Mouse (Mus musculus): Measurements from ENCODE around the gene Spats2.
A peak's percentile ranks its signal among the peaks of the same experiment; 100 is the strongest.

DNA sequence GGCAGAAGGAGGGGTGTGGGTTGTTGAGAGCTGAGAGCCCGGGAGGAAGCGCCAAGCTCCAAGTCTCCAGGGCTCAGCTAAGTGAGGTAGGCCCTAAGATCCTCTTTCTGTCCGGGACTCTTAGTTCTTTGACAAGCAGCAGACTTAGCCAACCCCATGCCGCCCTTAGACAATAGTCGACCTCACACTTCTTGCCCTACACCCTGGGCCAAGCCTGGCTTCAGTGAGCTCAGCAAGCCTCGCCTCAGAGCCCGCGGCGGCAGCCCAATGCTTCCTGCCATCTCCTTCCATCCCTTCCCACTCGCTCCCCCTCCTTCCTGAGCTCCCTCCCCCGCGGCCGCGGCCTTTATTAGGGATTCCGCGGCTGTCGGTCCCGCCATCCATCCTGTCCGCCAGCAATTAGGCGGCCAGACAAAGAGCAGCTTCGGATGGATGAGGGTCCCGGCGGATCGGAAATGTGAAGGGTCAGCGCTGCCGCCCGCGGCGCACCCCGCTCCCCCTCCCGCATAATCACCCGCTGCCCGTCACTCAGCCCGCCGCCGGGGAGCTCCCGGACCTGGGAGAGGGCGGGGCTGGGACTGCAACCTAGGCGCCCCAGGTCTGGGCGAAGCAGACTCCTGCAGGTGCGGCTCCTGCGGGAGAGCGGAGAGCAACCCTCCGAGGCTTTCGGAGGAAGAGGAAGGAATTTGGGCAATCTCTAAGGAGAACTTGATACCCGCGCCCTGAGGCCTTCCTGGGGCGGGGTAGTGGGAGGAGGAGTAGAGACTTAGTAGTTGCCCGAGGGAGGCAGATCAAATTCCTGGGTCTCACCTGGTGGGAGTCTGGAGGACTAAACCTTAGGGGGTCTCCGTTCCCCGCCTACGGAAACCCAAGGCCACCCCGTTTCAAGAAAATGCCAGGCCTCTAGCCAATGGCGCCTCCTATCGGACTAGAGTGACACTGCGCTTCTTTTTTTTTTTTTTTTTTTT is 32.1 kb upstream of the Spats2 start:
- no peak for TF ChIP-seq POLR2A (IDR thresholded peaks at IDR 0.05; ENCODE audit: extremely low read depth, insufficient read depth, low read length)
- peak; percentile 34 for TF ChIP-seq CTCF (IDR thresholded peaks at IDR 0.05; ENCODE audit: extremely low read depth, insufficient read depth, low read length)
